Mouse (Mus musculus) ovary, adult 18-20 months (tissue): ENCODE measurements around the gene Ccdc13.

Source experiments
- DNase-seq: peaks from one replicate; pipeline ENCODE4 v3.0.0; 2022; ENCODE audit warnings: low spot score, mixed read lengths

Ccdc13 gene

GRCm38 (mm10) chr9:121838829-121839621 lies at the start of gene Ccdc13:
Gene Ccdc13 (minus strand): TSS chr9:121839461.
- DNase-seq, result peak; percentile 70

GRCm38 (mm10) chr9:121882015-121882457 lies 42.8 kb upstream of the Ccdc13 start:
- DNase-seq, result no peak

GRCm38 (mm10) chr9:121881301-121881700 lies 42.0 kb upstream of the Ccdc13 start:
- DNase-seq, result no peak

- DNase-seq, result peak; percentile 48
Measured at GRCm38 (mm10) chr9:121880840-121881239, 41.6 kb upstream of the Ccdc13 start.

- DNase-seq, result no peak
Measured at GRCm38 (mm10) chr9:121877052-121877740, 37.9 kb upstream of the Ccdc13 start.

GRCm38 (mm10) chr9:121873578-121873977 lies 34.3 kb upstream of the Ccdc13 start:
- no peak for DNase-seq

GRCm38 (mm10) chr9:121872062-121872683 lies 32.9 kb upstream of the Ccdc13 start:
- no peak for DNase-seq

GRCm38 (mm10) chr9:121869973-121870515 lies 30.8 kb upstream of the Ccdc13 start:
- DNase-seq, result no peak

GRCm38 (mm10) chr9:121869432-121869831 lies 30.2 kb upstream of the Ccdc13 start:
- no peak for DNase-seq

GRCm38 (mm10) chr9:121868236-121868635 lies 29.0 kb upstream of the Ccdc13 start:
- no peak for DNase-seq

GRCm38 (mm10) chr9:121867632-121868031 lies 28.4 kb upstream of the Ccdc13 start:
- no peak for DNase-seq

GRCm38 (mm10) chr9:121865425-121866008 lies 26.3 kb upstream of the Ccdc13 start:
- no peak for DNase-seq

GRCm38 (mm10) chr9:121864837-121865236 lies 25.6 kb upstream of the Ccdc13 start:
- no peak for DNase-seq

GRCm38 (mm10) chr9:121860921-121861320 lies 21.7 kb upstream of the Ccdc13 start:
- DNase-seq, result no peak

- no peak for DNase-seq
Measured at GRCm38 (mm10) chr9:121859345-121859744, 20.1 kb upstream of the Ccdc13 start.

- no peak for DNase-seq
Measured at GRCm38 (mm10) chr9:121858153-121858488, 18.9 kb upstream of the Ccdc13 start, which contains the start of gene Higd1a. Gene Higd1a (minus strand): TSS chr9:121858362.

- DNase-seq, result peak; percentile 95
Measured at GRCm38 (mm10) chr9:121857474-121858152, 18.4 kb upstream of the Ccdc13 start.

- no peak for DNase-seq
Measured at GRCm38 (mm10) chr9:121856649-121857416, 17.6 kb upstream of the Ccdc13 start.

GRCm38 (mm10) chr9:121854246-121854645 lies 15.0 kb upstream of the Ccdc13 start:
- no peak for DNase-seq

- DNase-seq, result no peak
Measured at GRCm38 (mm10) chr9:121847842-121848241, 8.6 kb upstream of the Ccdc13 start.

- DNase-seq, result no peak
Measured at GRCm38 (mm10) chr9:121847138-121847537, 7.9 kb upstream of the Ccdc13 start.
